Mouse (Mus musculus): ENCODE data around the gene Fam57a. TPM values are rescaled to one million over a fixed set of nuclear protein-coding genes. Genes with fewer than 3 reads are reported as not detected.

Fam57a gene
- 8.9 and 14.6 TPM in 2 replicates for polyA plus RNA-seq (2015; fragmentation: Nextera tagmentation; extraction: Ambion mirVana)

DNA sequence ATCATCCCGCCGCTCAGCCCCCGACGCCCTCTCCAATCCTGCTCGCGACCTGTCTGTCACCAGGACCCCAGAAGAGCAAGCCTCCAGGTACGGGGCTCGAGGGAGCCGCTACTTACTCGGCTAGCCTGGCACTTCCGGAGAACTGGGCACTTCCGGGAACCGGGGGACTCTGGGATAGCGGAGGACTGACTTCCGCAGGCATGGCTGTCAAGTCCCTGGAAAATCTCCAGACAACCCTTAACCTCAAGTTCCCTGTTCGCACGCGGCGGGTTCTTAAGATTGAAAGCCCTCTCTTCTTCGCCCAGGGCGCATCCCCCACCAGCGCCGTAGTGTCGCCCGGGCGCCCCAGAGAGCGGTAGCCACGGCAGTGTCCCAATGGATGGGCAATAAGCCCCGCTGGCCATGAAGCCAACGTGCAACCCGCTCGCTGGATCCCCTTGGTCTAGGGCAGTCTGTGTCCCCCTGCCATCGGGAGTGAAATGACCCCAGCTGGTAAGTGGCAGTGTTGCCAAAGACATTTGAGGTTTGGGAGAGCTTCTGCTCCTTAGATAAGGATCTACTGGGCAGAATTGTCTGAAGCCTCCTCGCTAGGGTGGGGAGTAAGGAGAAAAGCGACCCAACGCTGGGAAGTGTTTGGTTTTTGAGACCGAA lies at the start of gene Fam57a, which contains the start of gene Vps53:
Gene Fam57a (plus strand): TSS at position 177 of the 651 bp plus-strand sequence.
Gene Vps53 (minus strand): TSS at position 153 of the 651 bp plus-strand sequence.

DNA sequence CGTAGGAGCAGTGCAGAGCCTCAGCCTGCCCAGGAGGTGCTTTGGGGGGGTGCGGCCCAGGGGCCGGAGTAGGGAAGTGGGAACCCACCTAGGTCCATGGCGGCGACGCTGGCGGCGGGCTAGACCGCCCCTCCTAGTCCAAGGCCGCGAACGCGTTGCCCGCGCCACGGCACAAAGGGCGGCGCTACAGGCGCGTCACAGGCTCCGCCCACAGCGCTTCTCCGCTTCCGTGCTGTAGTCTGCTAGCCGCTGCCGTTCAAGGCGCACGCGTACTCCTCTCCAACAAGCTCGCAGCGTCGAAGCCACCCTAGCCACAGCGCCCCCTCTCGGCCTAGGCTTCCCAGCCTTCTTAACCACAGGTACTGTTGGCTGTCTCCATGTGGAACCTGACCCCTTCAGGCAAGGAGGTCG lies 37.9 kb downstream of the Fam57a start, which contains the start of the genes Dbil5 and Gemin4:
Gene Dbil5 (plus strand): TSS at position 219 of the 411 bp plus-strand sequence.
Gene Gemin4 (minus strand): TSS at position 275 of the 411 bp plus-strand sequence.

DNA sequence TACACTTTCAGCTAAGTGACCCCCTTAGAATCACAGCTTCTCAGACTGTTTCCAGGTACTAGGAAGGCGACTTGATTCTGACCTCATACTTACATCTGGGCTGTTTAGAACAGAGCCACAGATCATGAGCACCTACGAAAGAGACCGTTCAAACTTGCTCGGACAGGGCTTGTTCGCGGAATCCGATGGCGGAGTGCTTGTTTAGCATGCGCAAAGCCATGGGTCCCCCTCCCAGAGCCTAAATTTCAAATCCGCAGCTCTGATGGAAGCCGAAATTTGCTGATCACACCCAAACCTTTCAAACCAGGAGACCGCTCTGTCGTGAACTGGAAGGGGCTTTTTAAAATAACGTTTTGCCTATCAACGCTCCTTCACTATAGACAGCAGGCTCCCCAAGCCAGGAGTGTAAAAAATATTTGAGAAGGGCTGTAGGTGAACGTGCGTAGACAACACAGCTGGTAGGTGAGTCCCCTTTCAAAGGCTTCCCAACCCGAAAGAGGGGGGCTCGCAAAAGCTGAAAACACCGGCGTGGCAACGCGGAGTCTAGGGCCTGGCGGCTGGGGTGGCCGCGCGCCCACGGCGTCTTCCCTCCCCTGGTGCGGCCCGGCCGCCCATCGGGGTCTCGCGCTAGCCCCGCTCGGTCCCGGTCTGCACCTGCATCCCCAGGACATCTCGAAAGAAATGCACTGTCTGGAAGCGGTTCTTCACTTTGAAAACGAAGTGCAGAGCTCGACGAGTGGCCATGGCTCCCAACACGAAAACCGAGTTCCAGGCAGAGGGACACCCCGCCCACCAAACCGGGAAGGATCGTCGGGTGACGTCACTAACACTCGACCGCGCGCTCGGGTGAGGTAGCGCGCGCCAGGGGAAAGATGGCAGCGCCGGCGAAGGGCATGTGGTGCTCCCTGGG lies 63.7 kb downstream of the Fam57a start, which contains the start of the genes Mrm3 and Glod4:
Gene Mrm3 (plus strand): TSS at position 815 of the 910 bp plus-strand sequence.
Gene Glod4 (minus strand): TSS at position 825 of the 910 bp plus-strand sequence.

Other genes with a start within 250 kb of the Fam57a start
- gene Rph3al, start 241.2 kb upstream of the Fam57a start, polyA plus RNA-seq (2015; fragmentation: Nextera tagmentation; extraction: Ambion mirVana) = 4.1 and 5.5 TPM in 2 replicates
- not detected in 2 replicates for gene 1700016K19Rik, start 179.8 kb upstream of the Fam57a start, polyA plus RNA-seq (2015; fragmentation: Nextera tagmentation; extraction: Ambion mirVana)
- 24.3 and 31.9 TPM in 2 replicates for gene Rflnb, start 151.9 kb upstream of the Fam57a start, polyA plus RNA-seq (2015; fragmentation: Nextera tagmentation; extraction: Ambion mirVana)
- 22.4 and 22.7 TPM in 2 replicates for gene Vps53, start within 50 bp of the Fam57a start, polyA plus RNA-seq (2015; fragmentation: Nextera tagmentation; extraction: Ambion mirVana)
- gene Dbil5, start 37.9 kb downstream of the Fam57a start, polyA plus RNA-seq (2015; fragmentation: Nextera tagmentation; extraction: Ambion mirVana) = 0.27 and 0.57 TPM in 2 replicates
- 4.5 and 7.6 TPM in 2 replicates for gene Gemin4, start 38.0 kb downstream of the Fam57a start, polyA plus RNA-seq (2015; fragmentation: Nextera tagmentation; extraction: Ambion mirVana)
- gene Mrm3, start 64.0 kb downstream of the Fam57a start, polyA plus RNA-seq (2015; fragmentation: Nextera tagmentation; extraction: Ambion mirVana) = 30.7 and 32.4 TPM in 2 replicates
- 63.2 and 75.6 TPM in 2 replicates for gene Glod4, start 64.1 kb downstream of the Fam57a start, polyA plus RNA-seq (2015; fragmentation: Nextera tagmentation; extraction: Ambion mirVana)
- gene Nxn, start 219.5 kb downstream of the Fam57a start, polyA plus RNA-seq (2015; fragmentation: Nextera tagmentation; extraction: Ambion mirVana) = 35.3 and 36.2 TPM in 2 replicates
- gene Timm22, start 227.3 kb downstream of the Fam57a start, polyA plus RNA-seq (2015; fragmentation: Nextera tagmentation; extraction: Ambion mirVana) = 80.5 and 85.0 TPM in 2 replicates